Mouse (Mus musculus): ENCODE measurements around the gene Aox1. TPM values are rescaled to one million over a fixed set of nuclear protein-coding genes. Genes with fewer than 3 reads are reported as not detected.

Aox1 gene
- polyA plus RNA-seq, 1 experiment, result not detected

- no peaks in the 10 kb centered on the region for H3K4me1 ChIP-seq
- peaks cover 1% of the 10 kb centered on the region for H3K27me3 ChIP-seq (replicated peaks)
- H3K9me3 ChIP-seq, result peaks cover 6% of the 10 kb centered on the region
- H3K36me3 ChIP-seq (replicated peaks; ENCODE audit: low read length), result no peaks in the 10 kb centered on the region
- H3K4me3 ChIP-seq (replicated peaks), result no peak overlapping the region
- TF ChIP-seq FLI1 (IDR thresholded peaks at IDR 0.05; ENCODE audit: low read length) (no peak), GATA1 (IDR thresholded peaks at IDR 0.05; ENCODE audit: borderline replicate concordance, low read length) (no peak)
Measured at GRCm38 (mm10) chr1:58113441-58113840, 83.7 kb downstream of the Aox1 start.

DNA sequence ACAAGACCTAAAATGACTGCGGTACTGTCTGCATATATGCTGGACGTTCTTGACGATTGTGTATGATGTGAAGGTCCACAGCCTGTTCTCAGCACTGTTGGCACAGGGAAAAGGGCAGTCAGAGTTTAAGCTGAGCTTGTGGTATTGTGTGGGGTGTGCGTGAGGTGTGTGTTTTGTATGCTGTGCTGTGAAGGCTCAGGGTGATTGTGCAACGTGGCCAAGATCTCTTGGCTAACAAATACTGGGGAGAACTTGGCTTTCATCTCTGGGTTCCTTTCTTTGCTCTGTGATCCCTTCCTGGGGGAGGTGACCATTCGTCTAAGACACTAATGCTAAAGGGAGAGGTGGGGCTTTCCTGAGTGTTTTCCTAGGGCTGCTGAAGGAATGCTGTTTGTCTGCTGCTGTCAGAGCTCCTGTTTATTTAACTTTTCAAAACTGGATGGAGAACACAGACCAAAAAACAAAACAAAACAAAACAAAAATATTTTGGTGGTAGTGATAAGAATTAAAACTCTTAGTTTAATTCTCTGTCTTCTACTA, 84.4 kb downstream of the Aox1 start:
- TF ChIP-seq FLI1 (IDR thresholded peaks at IDR 0.05; ENCODE audit: low read length), result no peak
- TF ChIP-seq GATA1 (IDR thresholded peaks at IDR 0.05; ENCODE audit: borderline replicate concordance, low read length), result no peak
- H3K27me3 ChIP-seq (replicated peaks), result peaks cover 1% of the 10 kb centered on the region
- no peaks in the 10 kb centered on the region for H3K4me1 ChIP-seq
- no peak overlapping the region for H3K4me3 ChIP-seq (replicated peaks)
- H3K36me3 ChIP-seq (replicated peaks; ENCODE audit: low read length), result no peaks in the 10 kb centered on the region
- peaks cover 6% of the 10 kb centered on the region for H3K9me3 ChIP-seq

DNA sequence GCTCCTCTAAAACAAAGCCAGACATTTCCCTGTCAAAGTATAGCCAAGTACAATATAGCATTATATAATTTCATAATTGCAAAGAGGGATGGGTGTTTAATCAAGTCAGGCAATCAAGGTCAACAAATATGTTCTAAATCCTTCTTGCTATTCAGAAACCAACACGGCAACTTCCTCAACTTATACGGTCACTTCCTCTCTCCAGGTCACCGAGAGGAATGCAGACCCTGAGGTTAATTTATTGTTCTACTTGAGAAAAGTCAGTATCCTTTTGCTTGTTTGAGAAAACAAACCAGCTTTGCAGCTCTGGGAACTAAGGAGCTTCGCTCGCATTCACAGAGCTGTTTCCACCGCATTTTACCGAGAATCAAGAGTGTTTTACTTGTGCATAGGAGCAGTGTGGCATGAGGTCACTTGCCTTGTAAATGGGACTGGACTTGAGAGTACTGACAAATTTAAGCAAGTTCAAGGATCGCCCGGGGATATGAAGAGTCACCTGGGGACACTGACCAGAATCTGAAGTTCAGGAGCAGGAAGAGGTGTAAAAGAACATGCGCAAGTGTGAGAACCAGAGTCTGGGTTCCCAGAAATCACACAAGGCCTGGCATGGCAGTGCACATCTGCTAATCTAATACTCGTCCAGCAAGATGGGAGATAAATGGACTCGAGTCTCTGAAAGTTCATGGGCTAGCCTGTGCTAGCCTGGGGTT, 85.1 kb downstream of the Aox1 start:
- TF ChIP-seq FLI1 (IDR thresholded peaks at IDR 0.05; ENCODE audit: low read length) (no peak), GATA1 (IDR thresholded peaks at IDR 0.05; ENCODE audit: borderline replicate concordance, low read length) (no peak)
- Histone ChIP-seq H3K4me3 (replicated peaks) (no peak overlapping the region), H3K9me3 (peaks cover 9% of the 10 kb centered on the region), H3K36me3 (replicated peaks; ENCODE audit: low read length) (no peaks in the 10 kb centered on the region), H3K27me3 (replicated peaks) (peaks cover 1% of the 10 kb centered on the region), H3K4me1 (no peaks in the 10 kb centered on the region)

GRCm38 (mm10) chr1:58118231-58118630, 88.5 kb downstream of the Aox1 start:
- Histone ChIP-seq H3K36me3 (replicated peaks; ENCODE audit: low read length) (no peaks in the 10 kb centered on the region), H3K4me3 (replicated peaks) (no peak overlapping the region), H3K9me3 (0 out of 2 replicates have a peak, but pooled peaks cover 4% of the 10 kb centered on the region), H3K4me1 (no peaks in the 10 kb centered on the region), H3K27me3 (replicated peaks) (peaks cover 1% of the 10 kb centered on the region)
- TF ChIP-seq GATA1 (IDR thresholded peaks at IDR 0.05; ENCODE audit: borderline replicate concordance, low read length), result no peak
- no peak for TF ChIP-seq FLI1 (IDR thresholded peaks at IDR 0.05; ENCODE audit: low read length)

GRCm38 (mm10) chr1:58124901-58125300, 95.2 kb downstream of the Aox1 start:
- Histone ChIP-seq H3K9me3 (no peaks in the 10 kb centered on the region), H3K27me3 (replicated peaks) (no peaks in the 10 kb centered on the region), H3K36me3 (replicated peaks; ENCODE audit: low read length) (no peaks in the 10 kb centered on the region), H3K4me1 (no peaks in the 10 kb centered on the region), H3K4me3 (replicated peaks) (no peak overlapping the region)
- TF ChIP-seq GATA1 (IDR thresholded peaks at IDR 0.05; ENCODE audit: borderline replicate concordance, low read length), result no peak
- TF ChIP-seq FLI1 (IDR thresholded peaks at IDR 0.05; ENCODE audit: low read length), result no peak

DNA sequence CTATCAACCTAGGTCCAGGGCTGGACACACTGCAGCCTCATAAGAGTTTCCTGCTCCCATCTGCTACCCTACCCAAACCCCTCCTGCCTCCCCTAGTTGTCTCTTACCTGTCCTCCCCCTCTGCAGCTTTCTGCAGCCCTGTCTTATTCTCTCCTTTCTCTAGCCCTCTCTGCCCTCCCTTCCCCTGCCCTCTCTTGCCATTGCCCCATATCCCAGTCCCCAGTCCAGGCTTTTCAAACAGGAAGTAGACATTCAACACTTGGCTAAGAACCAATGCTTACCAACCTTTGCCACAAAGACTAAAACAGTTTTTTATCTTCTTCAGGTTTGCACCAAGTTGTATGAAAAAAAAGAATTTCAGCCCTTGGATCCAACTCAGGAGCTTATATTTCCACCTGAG, 108.2 kb downstream of the Aox1 start:
- Histone ChIP-seq H3K4me3 (replicated peaks) (no peak overlapping the region), H3K36me3 (replicated peaks; ENCODE audit: low read length) (no peaks in the 10 kb centered on the region), H3K9me3 (peaks cover 23% of the 10 kb centered on the region), H3K4me1 (no peaks in the 10 kb centered on the region), H3K27me3 (replicated peaks) (no peaks in the 10 kb centered on the region)
- TF ChIP-seq FLI1 (IDR thresholded peaks at IDR 0.05; ENCODE audit: low read length) (no peak), GATA1 (IDR thresholded peaks at IDR 0.05; ENCODE audit: borderline replicate concordance, low read length) (no peak)

GRCm38 (mm10) chr1:58138986-58139385, 109.3 kb downstream of the Aox1 start:
- no peaks in the 10 kb centered on the region for H3K4me1 ChIP-seq
- TF ChIP-seq GATA1 (IDR thresholded peaks at IDR 0.05; ENCODE audit: borderline replicate concordance, low read length), result no peak
- no peak for TF ChIP-seq FLI1 (IDR thresholded peaks at IDR 0.05; ENCODE audit: low read length)
- H3K4me3 ChIP-seq (replicated peaks), result no peak overlapping the region
- no peaks in the 10 kb centered on the region for H3K27me3 ChIP-seq (replicated peaks)
- peaks cover 23% of the 10 kb centered on the region for H3K9me3 ChIP-seq
- no peaks in the 10 kb centered on the region for H3K36me3 ChIP-seq (replicated peaks; ENCODE audit: low read length)

DNA sequence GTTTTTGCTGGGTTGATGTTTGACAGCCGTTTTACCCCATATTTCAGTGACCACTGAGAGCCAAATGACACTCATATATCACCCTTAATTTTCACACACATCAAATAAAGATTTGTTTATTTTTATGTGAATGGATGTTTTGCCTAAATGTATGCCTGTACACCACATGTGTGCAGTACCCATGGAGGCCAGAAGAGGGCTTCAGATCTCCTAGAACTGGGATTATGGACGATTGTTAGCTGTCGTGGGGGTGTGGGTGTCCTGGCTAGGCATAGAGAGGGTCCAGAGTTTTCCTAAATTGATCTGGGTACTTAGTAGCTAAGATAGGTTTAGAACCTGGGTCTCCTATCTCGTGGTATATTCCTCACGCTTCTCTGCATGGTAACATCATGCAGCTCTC, 110.9 kb downstream of the Aox1 start:
- Histone ChIP-seq H3K36me3 (replicated peaks; ENCODE audit: low read length) (no peaks in the 10 kb centered on the region), H3K9me3 (peaks cover 23% of the 10 kb centered on the region), H3K4me3 (replicated peaks) (no peak overlapping the region), H3K4me1 (no peaks in the 10 kb centered on the region), H3K27me3 (replicated peaks) (no peaks in the 10 kb centered on the region)
- TF ChIP-seq FLI1 (IDR thresholded peaks at IDR 0.05; ENCODE audit: low read length), result no peak

GRCm38 (mm10) chr1:58144384-58145069, 114.8 kb downstream of the Aox1 start:
- Histone ChIP-seq H3K9me3 (peaks cover 17% of the 10 kb centered on the region), H3K4me1 (no peaks in the 10 kb centered on the region), H3K27me3 (replicated peaks) (peaks cover 4% of the 10 kb centered on the region), H3K36me3 (replicated peaks; ENCODE audit: low read length) (no peaks in the 10 kb centered on the region), H3K4me3 (replicated peaks) (no peak overlapping the region)
- TF ChIP-seq GATA1 (IDR thresholded peaks at IDR 0.05; ENCODE audit: borderline replicate concordance, low read length), result no peak
- TF ChIP-seq FLI1 (IDR thresholded peaks at IDR 0.05; ENCODE audit: low read length), result no peak

GRCm38 (mm10) chr1:58146026-58146425, 116.3 kb downstream of the Aox1 start:
- TF ChIP-seq GATA1 (IDR thresholded peaks at IDR 0.05; ENCODE audit: borderline replicate concordance, low read length) (no peak), FLI1 (IDR thresholded peaks at IDR 0.05; ENCODE audit: low read length) (no peak)
- Histone ChIP-seq H3K4me3 (replicated peaks) (peak overlapping the region; percentile 6), H3K4me1 (no peaks in the 10 kb centered on the region), H3K27me3 (replicated peaks) (peaks cover 4% of the 10 kb centered on the region), H3K9me3 (peaks cover 4% of the 10 kb centered on the region; the same call in 1 of the 2 replicates), H3K36me3 (replicated peaks; ENCODE audit: low read length) (no peaks in the 10 kb centered on the region)

All from megakaryocyte, embryonic 14.5 days (primary cell).